Mouse (Mus musculus) forebrain, postnatal 0 days (tissue): ENCODE measurements around the gene Tlx1. TPM values are rescaled to one million over a fixed set of nuclear protein-coding genes. Genes with fewer than 3 reads are reported as not detected.
A peak's percentile ranks its signal among the peaks of the same experiment; 100 is the strongest.

Experiments used
- ATAC-seq: fragments of 200-750 bp; cut with Nextera tagmentation; 2 replicates; pipeline ENCODE4 v1.8.0; 2017; ENCODE audit warnings: mild to moderate bottlenecking, moderate library complexity
- DNase-seq: peaks from one replicate; pipeline ENCODE4 v3.0.0-alpha.2; 2015
- H3K27ac ChIP-seq: fragments of 300-500 bp; sonication (generic); 2 replicates; pipeline ENCODE4 v1.5.1; 2014; ENCODE audit warnings: low read depth, mild to moderate bottlenecking, antibody characterized with exemption, low read length, moderate library complexity, mixed read lengths
- H3K27me3 ChIP-seq: fragments of 300-500 bp; sonication (generic); 2 replicates; pipeline ENCODE4 v1.6.1; 2014; ENCODE audit warnings: mild to moderate bottlenecking, low read length, mixed read lengths; ENCODE audit not compliant: insufficient read depth
- H3K36me3 ChIP-seq: fragments of 300-500 bp; sonication (generic); 2 replicates; pipeline ENCODE4 v1.6.1; 2014; ENCODE audit warnings: mild to moderate bottlenecking, moderate library complexity; ENCODE audit not compliant: insufficient read depth
- H3K4me1 ChIP-seq: fragments of 300-500 bp; sonication (generic); 2 replicates; pipeline ENCODE4 v1.6.1; 2014; ENCODE audit warnings: antibody characterized with exemption; ENCODE audit not compliant: insufficient read depth
- H3K4me2 ChIP-seq: fragments of 300-500 bp; sonication (generic); 2 replicates; pipeline ENCODE4 v1.6.1; 2014; ENCODE audit warnings: low read depth, mild to moderate bottlenecking, moderate library complexity
- H3K4me3 ChIP-seq: fragments of 300-500 bp; sonication (generic); 2 replicates; pipeline ENCODE4 v1.5.1; 2014; ENCODE audit warnings: low read depth, low read length, mixed read lengths
- H3K9ac ChIP-seq: fragments of 300-500 bp; sonication (generic); 2 replicates; pipeline ENCODE4 v1.6.1; 2014; ENCODE audit warnings: mild to moderate bottlenecking
- H3K9me3 ChIP-seq: fragments of 300-500 bp; sonication (generic); 2 replicates; pipeline ENCODE4 v1.6.1; 2016; ENCODE audit warnings: low read length
- CTCF ChIP-seq: sonication (generic); IDR thresholded peaks from 2 replicates; pipeline ENCODE4 v1.5.1; 2016; ENCODE audit warnings: antibody characterized with exemption, control low read depth, low read depth
- WGBS: fragments of 180-500 bp; shearing (Covaris S2); extraction: QIAGEN DNeasy Blood & Tissue Kit; methylation state at CpG from one replicate; pipeline ENCODE4 v1.1.7; 2014; 5-methylcytosine and 5-hydroxymethylcytosine counted together
- polyA plus RNA-seq: library from polyadenylated mRNA; unstranded; fragments of >200 nt; fragmentation: Nextera tagmentation; extraction: Ambion mirVana; gene quantifications from 2 replicates; pipeline ENCODE4 v1.2.1, GENCODE M21; 2015
- total RNA-seq: library from RNA; depleted of rRNA; stranded (reverse); fragments of >200 nt; gene quantifications from 2 replicates; pipeline ENCODE4 v1.2.3, GENCODE M21; 2014

The Tlx1 gene
- total and polyA plus RNA-seq, 2 experiments from 2014 or later = not detected

DNA sequence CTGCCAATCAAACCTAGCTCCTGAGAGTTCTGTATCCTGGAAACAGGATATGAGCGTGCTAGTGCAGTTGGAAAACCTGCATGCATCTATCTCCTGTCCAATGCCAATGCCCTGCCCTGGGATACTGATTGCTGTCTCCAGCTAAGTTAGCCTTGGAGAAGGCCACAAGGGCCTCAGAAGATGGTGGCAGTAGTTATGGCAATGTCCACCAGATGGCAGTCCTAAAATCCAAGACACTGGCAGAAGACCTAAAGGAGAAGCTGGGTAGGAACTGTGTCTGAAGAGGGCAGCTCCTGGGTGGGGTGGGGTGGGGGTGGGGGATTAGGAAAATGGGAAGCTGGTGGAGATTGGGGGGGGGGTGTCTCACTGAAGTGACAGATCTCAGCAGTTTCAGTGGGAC, 33.7 kb upstream of the Tlx1 start:
- no peak overlapping the region for H3K27ac ChIP-seq
- H3K4me2 ChIP-seq = no peak overlapping the region
- H3K4me3 ChIP-seq = no peak overlapping the region
- H3K9me3 ChIP-seq = no peaks in the 10 kb centered on the region
- ATAC-seq (no peak), DNase-seq (peak; percentile 14)
- H3K36me3 ChIP-seq = no peaks in the 10 kb centered on the region
- no peak overlapping the region for H3K9ac ChIP-seq
- peak; percentile 49 for TF ChIP-seq CTCF
- H3K27me3 ChIP-seq = no peaks in the 10 kb centered on the region
- WGBS = 67% methylated on average over 1 of the region's 1 CpGs
- H3K4me1 ChIP-seq = no peaks in the 10 kb centered on the region

DNA sequence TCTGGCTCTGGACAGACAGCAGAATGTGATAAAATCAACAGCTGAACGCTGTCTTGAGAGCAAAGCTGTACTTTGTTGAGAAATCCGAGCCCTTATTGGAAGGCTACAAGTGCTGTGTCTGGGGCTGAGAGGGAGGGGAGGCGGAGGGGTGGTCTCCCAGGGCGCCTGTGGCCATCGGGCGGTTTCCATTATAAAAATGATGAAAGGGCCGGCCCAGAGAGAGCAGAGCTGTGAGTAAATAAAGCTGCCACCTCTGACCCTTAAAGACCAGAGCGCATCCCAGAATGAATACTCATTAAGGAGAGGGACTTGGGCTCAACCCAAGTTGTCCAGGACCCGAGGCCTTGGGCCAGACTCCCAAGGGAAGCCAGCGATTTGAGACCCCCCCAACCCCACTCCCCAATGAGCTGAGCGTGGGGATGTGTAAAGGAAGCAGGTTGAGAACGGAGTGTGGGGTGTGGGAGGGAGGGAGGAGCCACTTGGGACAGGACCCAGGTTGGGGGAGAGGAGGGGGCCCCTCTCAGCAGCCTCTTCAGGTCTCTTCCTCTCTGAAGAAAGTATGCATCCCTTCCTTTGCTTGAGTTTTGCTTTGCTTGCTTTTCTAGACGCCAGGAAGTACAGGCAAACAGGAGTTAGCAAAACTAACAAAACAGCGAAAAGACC, 18.4 kb upstream of the Tlx1 start:
- ATAC-seq (peak; percentile 56), DNase-seq (no peak)
- no peaks in the 10 kb centered on the region for H3K9me3 ChIP-seq
- WGBS = 17% methylated on average over 14 of the region's 14 CpGs
- no peak overlapping the region for H3K27ac ChIP-seq
- H3K9ac ChIP-seq = no peak overlapping the region
- no peak overlapping the region for H3K4me3 ChIP-seq
- TF ChIP-seq CTCF = no peak
- no peak overlapping the region for H3K4me2 ChIP-seq
- no peaks in the 10 kb centered on the region for H3K4me1 ChIP-seq
- H3K36me3 ChIP-seq = no peaks in the 10 kb centered on the region
- H3K27me3 ChIP-seq = peaks cover 18% of the 10 kb centered on the region

DNA sequence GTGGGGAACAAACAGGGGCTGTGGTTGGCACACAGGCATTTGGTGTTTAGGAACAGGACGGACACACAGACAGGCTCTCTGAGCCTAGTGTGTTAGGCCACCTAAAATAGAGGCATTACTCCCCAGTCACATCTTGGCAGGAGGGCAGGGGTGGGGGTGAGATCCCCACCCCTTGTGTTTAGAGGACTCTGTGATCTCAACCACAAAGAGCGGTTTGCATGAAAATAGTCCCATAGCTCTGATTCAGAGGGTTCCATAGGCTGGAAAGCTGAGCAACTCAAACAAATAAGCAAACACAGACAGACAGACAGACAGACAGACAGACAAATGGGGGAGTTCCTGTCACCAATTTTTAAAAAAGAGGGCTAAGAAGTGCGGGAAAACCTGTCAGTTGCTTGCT, 7.9 kb upstream of the Tlx1 start:
- WGBS = 6% methylated on average over 3 of the region's 3 CpGs
- no peak overlapping the region for H3K27ac ChIP-seq
- no peaks in the 10 kb centered on the region; the same call in 1 of the 2 replicates for H3K4me1 ChIP-seq
- DNase-seq = no peak
- no peak overlapping the region for H3K4me3 ChIP-seq
- no peaks in the 10 kb centered on the region for H3K9me3 ChIP-seq
- H3K36me3 ChIP-seq = no peaks in the 10 kb centered on the region
- H3K9ac ChIP-seq = no peak overlapping the region
- no peak for TF ChIP-seq CTCF
- no peak overlapping the region for H3K4me2 ChIP-seq
- no peak for ATAC-seq
- peaks cover 91% of the 10 kb centered on the region for H3K27me3 ChIP-seq

DNA sequence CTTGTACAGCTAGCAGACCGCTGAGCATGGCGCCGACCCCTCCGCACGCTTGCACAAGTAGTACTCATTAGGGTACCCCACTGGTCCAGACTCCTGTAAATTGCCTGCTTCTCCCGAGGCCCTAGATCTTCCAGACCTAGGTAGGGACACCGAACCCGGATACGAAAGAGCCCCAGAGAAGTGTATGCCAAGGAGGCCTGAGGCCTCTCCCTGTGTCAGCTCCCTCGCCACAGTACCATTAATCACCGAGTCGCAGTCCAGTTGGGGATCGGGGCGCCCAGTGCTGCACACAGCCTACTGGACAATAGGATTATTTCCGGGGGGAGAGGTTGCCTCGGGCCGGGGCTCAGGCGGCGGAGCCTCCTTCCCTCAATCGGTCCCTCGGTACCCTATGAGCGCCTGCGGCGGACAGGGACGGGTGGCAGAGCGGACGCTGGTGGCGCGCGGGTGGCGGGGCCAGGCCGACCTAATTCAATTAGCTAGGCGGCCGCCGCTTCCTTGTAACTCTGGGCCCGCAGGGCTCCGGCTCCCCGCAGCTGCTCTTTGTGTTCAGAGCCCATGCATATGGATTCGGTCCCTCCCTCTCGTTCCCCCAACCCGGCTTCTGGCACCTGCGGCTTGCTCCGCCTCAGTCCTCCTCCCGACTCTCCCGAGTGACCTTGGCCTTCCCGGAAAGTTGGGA, 7.1 kb upstream of the Tlx1 start:
- no peak overlapping the region; the same call in 1 of the 2 replicates for H3K4me2 ChIP-seq
- no peaks in the 10 kb centered on the region; the same call in 1 of the 2 replicates for H3K4me1 ChIP-seq
- H3K4me3 ChIP-seq = 0 out of 2 replicates have a peak overlapping the region, but pooled peaks have one; percentile 9
- H3K36me3 ChIP-seq = no peaks in the 10 kb centered on the region
- peaks cover 93% of the 10 kb centered on the region for H3K27me3 ChIP-seq
- no peak for TF ChIP-seq CTCF
- under 1% methylated on average over 46 of the region's 46 CpGs for WGBS
- ATAC-seq = no peak
- DNase-seq = no peak
- no peak overlapping the region for H3K27ac ChIP-seq
- H3K9ac ChIP-seq = no peak overlapping the region
- no peaks in the 10 kb centered on the region for H3K9me3 ChIP-seq

DNA sequence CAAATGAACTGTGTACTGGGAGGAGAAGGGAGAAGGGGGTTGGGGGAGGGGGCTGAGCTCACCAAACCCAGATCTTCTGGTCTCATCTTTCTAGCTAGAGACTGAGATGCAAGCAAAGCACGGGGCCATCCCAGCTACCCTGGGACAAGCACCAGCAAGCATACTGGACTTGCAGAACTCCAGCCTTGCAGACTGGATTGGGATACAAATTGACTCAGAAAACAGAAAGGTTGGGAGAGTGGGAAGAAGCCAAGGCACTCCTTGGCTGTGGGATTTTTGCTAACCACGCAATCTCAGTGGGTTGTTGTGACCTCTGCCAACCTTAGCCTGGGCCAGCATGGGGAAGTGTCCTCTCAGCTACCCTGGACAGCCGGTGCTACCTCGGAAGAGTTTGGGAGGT, 3.4 kb upstream of the Tlx1 start:
- DNase-seq (no peak), ATAC-seq (no peak)
- Histone ChIP-seq H3K9ac (no peak overlapping the region), H3K9me3 (no peaks in the 10 kb centered on the region), H3K4me3 (no peak overlapping the region), H3K27me3 (peaks cover 90% of the 10 kb centered on the region), H3K4me2 (no peak overlapping the region), H3K4me1 (no peaks in the 10 kb centered on the region; the same call in 1 of the 2 replicates), H3K27ac (no peak overlapping the region), H3K36me3 (no peaks in the 10 kb centered on the region)
- WGBS = 2% methylated on average over 4 of the region's 4 CpGs
- no peak for TF ChIP-seq CTCF

DNA sequence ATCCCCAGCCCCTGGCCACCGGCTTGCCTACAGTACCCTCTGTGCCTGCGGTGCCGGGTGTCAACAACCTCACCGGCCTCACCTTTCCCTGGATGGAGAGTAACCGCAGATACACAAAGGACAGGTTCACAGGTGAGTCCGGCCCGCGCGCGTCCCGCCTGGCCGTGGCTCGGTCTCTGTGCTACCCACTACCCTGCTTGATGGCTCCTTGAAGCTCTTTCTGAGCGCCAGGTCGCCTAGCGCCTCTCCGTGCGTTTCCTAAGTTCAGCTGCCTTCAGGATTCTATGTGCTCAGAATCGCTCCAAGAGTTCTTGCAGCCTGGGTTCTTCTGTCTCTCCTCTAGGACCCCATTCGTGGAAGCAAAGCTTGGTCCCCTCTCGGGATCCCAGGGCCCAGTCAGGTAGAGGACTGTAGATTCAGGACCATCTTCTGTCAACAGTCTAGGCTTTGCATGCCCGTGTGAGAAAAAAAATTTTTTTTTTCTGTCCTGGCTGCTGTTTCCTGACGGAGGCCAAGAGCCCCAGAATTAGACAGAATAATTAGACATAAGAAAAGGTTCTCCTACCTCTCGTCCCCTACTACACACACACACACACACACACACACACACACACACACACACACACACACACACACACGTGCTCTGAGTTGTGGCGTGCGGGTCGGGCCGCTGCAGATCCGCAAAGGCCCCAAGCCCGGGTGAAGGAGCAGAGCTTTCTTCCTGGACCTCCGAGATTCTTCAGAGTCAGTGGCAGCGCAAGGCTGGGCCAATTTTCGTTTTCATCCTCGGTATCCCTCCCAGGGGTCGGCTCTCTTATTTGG, 1.1 kb downstream of the Tlx1 start:
- TF ChIP-seq CTCF = no peak
- no peak for ATAC-seq
- Histone ChIP-seq H3K9me3 (no peaks in the 10 kb centered on the region), H3K4me2 (no peak overlapping the region), H3K4me1 (no peaks in the 10 kb centered on the region), H3K9ac (no peak overlapping the region), H3K4me3 (no peak overlapping the region), H3K36me3 (no peaks in the 10 kb centered on the region), H3K27me3 (peaks cover 76% of the 10 kb centered on the region), H3K27ac (no peak overlapping the region)
- WGBS = 2% methylated on average over 36 of the region's 36 CpGs
- DNase-seq = no peak
